Mouse (Mus musculus) adrenal gland, adult 18-20 months (tissue): ENCODE data around the gene Qdpr. TPM values are rescaled to one million over a fixed set of nuclear protein-coding genes. Genes with fewer than 3 reads are reported as not detected.

Experiments
- DNase-seq, 2 experiments: peaks; one replicate each; pipeline ENCODE4 v3.0.0; 2021 to 2022; ENCODE audit warnings: low spot score in 2 of 2
- long read RNA-seq, 2 experiments: library from polyadenylated mRNA; stranded (forward); transcript quantifications; one replicate each; pipeline ENCODE4 v2.0.0; 2021
- total RNA-seq, 2 experiments: library from RNA; stranded (reverse); gene quantifications; 1 replicate in 1 of 2; 2 replicates in 1 of 2; pipeline ENCODE4 v1.2.3; 2021

Gene Qdpr
- total RNA-seq, result 100 to 1,000 TPM; 116 to 128 TPM
- long read RNA-seq, experiment 1, transcript Qdpr-201 (7 exons, 1,380 nt), result major isoform, 65 of 69 reads
- long read RNA-seq, experiment 1, partial matches to known transcripts, result 0 of 69 reads
- long read RNA-seq, experiment 1, other reads (novel, unspliced or antisense), result 3 of 69 reads
- long read RNA-seq, experiment 2, transcript Qdpr-201 (7 exons, 1,380 nt), result major isoform, 177 of 188 reads
- long read RNA-seq, experiment 2, partial matches to known transcripts, result 7 of 188 reads
- long read RNA-seq, experiment 2, other reads (novel, unspliced or antisense), result 2 of 188 reads

- DNase-seq, result peak; percentile 85 to 86
Observed at GRCm38 (mm10) chr5:45449831-45450716, at the start of gene Qdpr. Gene Qdpr, minus strand, starts transcription at chr5:45450236.

- DNase-seq, result no peak
Observed at GRCm38 (mm10) chr5:45497564-45497963, 47.5 kb upstream of the Qdpr start.

- DNase-seq, result no peak
Observed at GRCm38 (mm10) chr5:45496930-45497550, 47.0 kb upstream of the Qdpr start.

GRCm38 (mm10) chr5:45496479-45496878, 46.4 kb upstream of the Qdpr start:
- DNase-seq, result no peak

- no peak for DNase-seq
Observed at GRCm38 (mm10) chr5:45496042-45496441, 46.0 kb upstream of the Qdpr start.

- no peak for DNase-seq
Observed at GRCm38 (mm10) chr5:45495429-45495975, 45.5 kb upstream of the Qdpr start.

- no peak for DNase-seq
Observed at GRCm38 (mm10) chr5:45494093-45494755, 44.2 kb upstream of the Qdpr start.

GRCm38 (mm10) chr5:45493191-45494092, 43.4 kb upstream of the Qdpr start, which contains the start of gene Lap3:
Gene Lap3, plus strand, starts transcription at chr5:45493374.
- peak; percentile 99 to 100 for DNase-seq

- DNase-seq, result no peak
Observed at GRCm38 (mm10) chr5:45491776-45492175, 41.7 kb upstream of the Qdpr start.

GRCm38 (mm10) chr5:45483654-45484053, 33.6 kb upstream of the Qdpr start:
- DNase-seq, result no peak

- DNase-seq, result no peak
Observed at GRCm38 (mm10) chr5:45482607-45483006, 32.6 kb upstream of the Qdpr start.

GRCm38 (mm10) chr5:45481125-45481524, 31.1 kb upstream of the Qdpr start:
- no peak for DNase-seq

- DNase-seq, result no peak
Observed at GRCm38 (mm10) chr5:45480066-45480465, 30.0 kb upstream of the Qdpr start.

- DNase-seq, result no peak
Observed at GRCm38 (mm10) chr5:45477601-45478000, 27.6 kb upstream of the Qdpr start.

- no peak for DNase-seq
Observed at GRCm38 (mm10) chr5:45476288-45476687, 26.3 kb upstream of the Qdpr start.

GRCm38 (mm10) chr5:45475771-45476170, 25.7 kb upstream of the Qdpr start:
- DNase-seq, result no peak

GRCm38 (mm10) chr5:45474758-45475157, 24.7 kb upstream of the Qdpr start:
- no peak for DNase-seq

GRCm38 (mm10) chr5:45474215-45474614, 24.2 kb upstream of the Qdpr start:
- DNase-seq, result peak in 1 of 2 experiments; percentile 34

- DNase-seq, result no peak
Observed at GRCm38 (mm10) chr5:45473521-45473920, 23.5 kb upstream of the Qdpr start.
